Mouse (Mus musculus) cerebellum, adult 8-10 months (tissue): ENCODE measurements at regions not wholly inside any gene's neighbourhood (a gene's known extent, or its start where the extent isn't known, plus 50 kb on each side); places are given as distances from the start of the nearest gene placed in this dataset.
"Not testable (repeated sequence)": the region's sequence is repeated elsewhere in the genome, so short reads cannot be mapped to it uniquely, and the experiment has no call there.

Experiments
- DNase-seq: peaks from one replicate; pipeline ENCODE4 v3.0.0; 2022

- DNase-seq: not testable (repeated sequence)
Observed at GRCm38 (mm10) chr3:31708367-31708766, 193.9 kb upstream of the Kcnmb2 start.

DNA sequence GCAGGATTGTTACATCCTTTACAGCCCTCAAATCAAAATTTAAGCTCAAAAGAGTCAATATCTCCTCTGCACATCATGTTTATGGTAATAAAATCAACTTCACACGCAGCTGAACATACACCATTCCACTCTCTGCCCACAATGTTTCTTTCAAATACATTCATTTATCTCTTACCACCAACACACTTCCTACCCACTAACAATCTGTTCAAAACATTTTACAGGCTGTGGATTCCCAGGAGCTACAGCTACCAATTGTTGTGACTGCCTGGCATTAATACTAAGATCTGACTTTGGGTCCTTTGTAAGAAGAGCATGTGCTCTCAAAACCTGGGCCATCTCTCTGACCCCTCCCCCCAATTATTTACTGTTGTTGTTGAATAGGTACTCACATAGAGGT lies 161.0 kb upstream of the Kcnmb2 start:
- no peak for DNase-seq

GRCm38 (mm10) chr3:31755881-31756280 lies 146.4 kb upstream of the Kcnmb2 start:
- no peak for DNase-seq

- peak; percentile 4 for DNase-seq
Observed at GRCm38 (mm10) chr3:31769193-31769592, 133.1 kb upstream of the Kcnmb2 start.

DNA sequence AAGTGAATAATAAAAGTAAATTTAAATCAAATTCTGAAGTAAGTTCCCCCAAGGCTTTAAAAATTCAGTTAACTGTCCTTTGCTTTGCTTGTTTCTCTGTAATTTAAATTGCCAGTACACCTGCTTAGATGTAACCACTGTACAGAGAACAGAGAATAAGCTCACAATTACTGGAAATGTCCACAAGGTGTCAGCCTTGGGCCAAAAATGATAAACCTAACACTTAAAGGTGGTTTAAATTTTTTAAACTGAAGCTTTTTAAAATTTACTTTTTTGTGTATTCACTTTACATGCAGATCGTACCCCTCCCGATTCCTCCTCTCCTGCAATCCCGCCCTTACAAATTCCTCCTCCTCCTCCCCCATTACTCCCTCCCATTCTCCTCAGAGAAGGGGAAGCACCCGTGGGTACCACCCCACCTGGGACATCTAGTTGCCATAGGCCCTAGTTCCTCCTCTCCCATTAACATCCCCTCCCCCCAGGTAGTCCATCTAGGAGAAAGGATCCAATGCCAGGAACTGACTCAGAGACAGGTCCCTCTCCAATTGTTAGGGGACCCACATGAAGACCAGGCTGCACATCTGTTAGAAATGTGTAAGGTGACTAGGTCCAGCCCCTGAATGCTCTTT lies 111.9 kb upstream of the Kcnmb2 start:
- peak; percentile 36 for DNase-seq

- no peak for DNase-seq
Observed at GRCm38 (mm10) chr3:31793466-31794040, 108.8 kb upstream of the Kcnmb2 start.

DNA sequence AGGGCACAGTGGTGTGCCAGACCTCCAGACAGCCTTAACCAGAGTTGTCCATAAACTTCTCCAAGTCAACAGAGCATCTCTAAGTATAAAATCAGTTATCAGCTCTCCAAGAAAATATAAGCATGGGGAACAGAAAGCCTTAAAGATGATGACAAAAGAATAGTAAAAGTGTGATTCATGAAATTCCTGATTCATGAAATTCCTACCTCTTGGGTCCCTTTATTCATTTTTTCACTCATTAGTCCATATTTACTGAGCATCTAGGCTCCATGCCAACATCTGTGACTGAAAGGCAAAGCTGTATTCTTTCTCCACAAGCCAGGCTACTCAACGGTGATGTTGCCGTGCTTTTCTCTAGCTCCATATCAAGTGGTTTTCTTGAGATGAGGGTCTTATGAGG lies 105.7 kb upstream of the Kcnmb2 start:
- no peak for DNase-seq

DNA sequence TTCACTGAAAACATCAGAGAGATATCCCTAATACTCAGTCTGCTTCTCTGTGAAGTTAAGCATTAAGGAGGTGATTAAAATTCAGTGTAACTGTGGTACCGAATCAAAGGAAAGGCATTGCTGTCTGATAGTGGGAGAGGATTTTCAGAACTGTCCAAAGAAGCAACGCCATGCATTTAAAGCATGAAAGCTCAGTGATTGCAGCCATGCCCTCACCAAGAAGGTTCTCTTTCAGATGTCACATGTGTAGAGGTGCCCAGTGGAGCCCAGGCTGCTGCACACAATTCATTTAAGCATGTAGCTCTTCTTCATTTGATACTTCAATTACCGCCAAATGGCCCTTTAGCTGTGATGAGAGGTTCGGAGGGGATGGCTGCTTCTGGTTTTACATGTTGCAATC lies 103.1 kb upstream of the Kcnmb2 start:
- DNase-seq: no peak

GRCm38 (mm10) chr3:31804038-31804437 lies 98.3 kb upstream of the Kcnmb2 start:
- DNase-seq: no peak

DNA sequence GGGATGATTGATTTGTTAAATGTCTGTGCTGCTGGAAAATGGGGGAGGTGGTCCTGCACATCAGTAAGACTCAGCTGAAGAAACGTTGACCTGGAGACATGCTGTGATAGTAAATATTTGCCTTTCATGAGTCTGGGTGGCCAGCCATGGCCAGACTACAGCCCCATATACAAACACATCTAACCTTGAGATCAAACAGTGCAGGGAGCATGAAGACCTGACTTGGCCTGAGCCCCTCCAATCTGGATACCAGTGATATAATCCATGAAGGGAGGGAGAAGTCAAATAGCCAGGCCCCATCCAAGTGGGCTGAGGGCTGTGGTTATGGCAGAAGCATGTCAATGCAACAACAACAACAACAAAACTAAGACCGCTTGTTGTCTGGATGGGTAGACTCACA lies 94.6 kb upstream of the Kcnmb2 start:
- DNase-seq: no peak

GRCm38 (mm10) chr3:31809131-31809530 lies 93.2 kb upstream of the Kcnmb2 start:
- DNase-seq: not testable (repeated sequence)

- DNase-seq: no peak
Observed at GRCm38 (mm10) chr3:31811232-31811631, 91.1 kb upstream of the Kcnmb2 start.

GRCm38 (mm10) chr3:31831913-31832312 lies 70.4 kb upstream of the Kcnmb2 start:
- DNase-seq: no peak

GRCm38 (mm10) chr3:31841253-31841652 lies 61.1 kb upstream of the Kcnmb2 start:
- no peak for DNase-seq

GRCm38 (mm10) chr3:31847087-31847486 lies 55.2 kb upstream of the Kcnmb2 start:
- no peak for DNase-seq
